Mouse (Mus musculus) testis, adult 2 months (tissue): ENCODE results near the gene Clec14a.

Source experiments
- CTCF ChIP-seq: fragments of 200-500 bp; IDR thresholded peaks from 2 replicates; pipeline ENCODE4 v1.5.1; 2012; ENCODE audit warnings: low read depth, mild to moderate bottlenecking, inconsistent platforms, low read length, moderate library complexity; ENCODE audit not compliant: control insufficient read depth, insufficient read depth, insufficient replicate concordance
- POLR2A ChIP-seq: fragments of 200-500 bp; IDR thresholded peaks from 2 replicates; pipeline ENCODE4 v1.6.1; 2012; ENCODE audit warnings: low read depth, mild to moderate bottlenecking, inconsistent platforms, low read length, moderate library complexity; ENCODE audit not compliant: control insufficient read depth

DNA sequence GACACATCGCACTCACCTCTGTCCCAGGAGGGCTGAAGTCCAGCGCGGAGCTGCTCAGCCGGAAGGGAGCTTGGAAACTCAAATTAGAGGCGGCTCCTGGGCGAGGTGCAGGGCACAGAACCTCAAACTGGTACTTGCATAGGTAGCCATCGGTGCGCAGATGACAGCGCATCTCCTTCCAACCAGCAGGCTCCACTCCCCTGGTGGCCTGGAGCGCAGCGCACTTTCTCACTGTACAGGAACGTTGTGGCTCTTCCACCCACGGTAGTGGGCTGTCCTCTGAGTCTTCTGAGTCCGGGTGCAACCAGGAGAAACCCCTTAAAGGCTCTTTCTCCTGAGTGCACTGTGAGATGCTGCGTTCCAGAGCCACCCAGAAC, 916 bp downstream of the Clec14a start:
- TF ChIP-seq POLR2A (no peak), CTCF (no peak)
